Mouse (Mus musculus) embryo, embryonic 10.5 days (tissue): Measurements from ENCODE around the gene Mink1.

Experiments
- DNase-seq: peaks from one replicate; pipeline ENCODE4 v3.0.0-alpha.2; 2015; ENCODE audit warnings: low spot score

Mink1 gene

GRCm38 (mm10) chr11:70653345-70654197 lies 90.9 kb downstream of the Mink1 start:
- peak; percentile 86 for DNase-seq

GRCm38 (mm10) chr11:70654198-70654922 lies 91.7 kb downstream of the Mink1 start, which contains the start of gene Pfn1:
Gene Pfn1 (minus strand): TSS chr11:70654644.
- DNase-seq, result peak; percentile 89

- peak; percentile 89 for DNase-seq
Measured at GRCm38 (mm10) chr11:70654923-70655570, 92.4 kb downstream of the Mink1 start.

- peak; percentile 78 for DNase-seq
Measured at GRCm38 (mm10) chr11:70655571-70656455, 93.1 kb downstream of the Mink1 start.

GRCm38 (mm10) chr11:70656456-70656927 lies 93.8 kb downstream of the Mink1 start:
- peak; percentile 84 for DNase-seq

- peak; percentile 67 for DNase-seq
Measured at GRCm38 (mm10) chr11:70656964-70657363, 94.3 kb downstream of the Mink1 start, which contains the start of gene Eno3. Gene Eno3 (plus strand): TSS chr11:70657202.

GRCm38 (mm10) chr11:70657573-70657972 lies 94.9 kb downstream of the Mink1 start:
- no peak for DNase-seq

GRCm38 (mm10) chr11:70657991-70658390 lies 95.3 kb downstream of the Mink1 start:
- DNase-seq, result no peak

GRCm38 (mm10) chr11:70658521-70658920 lies 95.8 kb downstream of the Mink1 start:
- no peak for DNase-seq

- no peak for DNase-seq
Measured at GRCm38 (mm10) chr11:70658942-70659341, 96.3 kb downstream of the Mink1 start.

- DNase-seq, result no peak
Measured at GRCm38 (mm10) chr11:70660571-70660970, 97.9 kb downstream of the Mink1 start.

- no peak for DNase-seq
Measured at GRCm38 (mm10) chr11:70663101-70663500, 100.4 kb downstream of the Mink1 start.

- DNase-seq, result no peak
Measured at GRCm38 (mm10) chr11:70663957-70664356, 101.3 kb downstream of the Mink1 start.
